Mouse (Mus musculus) kidney, adult 2 months (tissue): ENCODE results near the gene C1qtnf4. TPM values are rescaled to one million over a fixed set of nuclear protein-coding genes. Genes with fewer than 3 reads are reported as not detected.
"Not testable (repeated sequence)": the region's sequence is repeated elsewhere in the genome, so short reads cannot be mapped to it uniquely, and the experiment has no call there.

ENCODE experiments used
- DNase-seq: peaks from one replicate; pipeline ENCODE4 v3.0.0; 2021
- H3K27ac ChIP-seq: fragments of 200-500 bp; 2 replicates; pipeline ENCODE4 v1.5.1; 2012; ENCODE audit warnings: low read depth, low read length, control low read depth, inconsistent platforms; ENCODE audit not compliant: insufficient read depth
- H3K27me3 ChIP-seq: fragments of 200-500 bp; replicated peaks from 2 replicates; pipeline ENCODE4 v1.6.1; 2012; ENCODE audit warnings: mild to moderate bottlenecking, moderate library complexity, low read length, inconsistent platforms; ENCODE audit not compliant: control insufficient read depth, insufficient read depth
- H3K36me3 ChIP-seq: fragments of 200-500 bp; 2 replicates; pipeline ENCODE4 v1.6.1; 2012; ENCODE audit warnings: mild to moderate bottlenecking, moderate library complexity, low read length, inconsistent platforms; ENCODE audit not compliant: control insufficient read depth, insufficient read depth
- H3K4me1 ChIP-seq: fragments of 200-500 bp; 2 replicates; pipeline ENCODE4 v1.6.1; 2011; ENCODE audit warnings: low read length; ENCODE audit not compliant: control insufficient read depth, insufficient read depth
- H3K4me3 ChIP-seq: fragments of 200-500 bp; 2 replicates; pipeline ENCODE4 v1.5.1; 2011; ENCODE audit warnings: mild to moderate bottlenecking, low read depth, low read length, control low read depth; ENCODE audit not compliant: insufficient read depth
- CTCF ChIP-seq: fragments of 200-500 bp; conservative IDR thresholded peaks from 2 replicates; pipeline ENCODE4 v1.5.1; 2011; ENCODE audit warnings: low read depth, mild to moderate bottlenecking, control low read depth, low read length, moderate library complexity, mixed read lengths; ENCODE audit not compliant: insufficient read depth, insufficient read length
- POLR2A ChIP-seq: fragments of 200-500 bp; IDR thresholded peaks from one replicate; pipeline ENCODE4 v1.6.1; 2011; ENCODE audit warnings: low read depth, low read length, control low read depth
- WGBS: fragments of 180-500 bp; shearing (Covaris S2); methylation state at CpG from one replicate; pipeline ENCODE4 v1.1.7; 2018; 5-methylcytosine and 5-hydroxymethylcytosine counted together
- polyA plus RNA-seq: library from polyadenylated mRNA; depleted of rRNA; stranded (reverse); fragments of >200 nt; gene quantifications from 2 replicates; pipeline ENCODE4 v1.2.3, GENCODE M21; 2012

C1qtnf4 gene
- polyA plus RNA-seq, 1 experiment, result 11.1 TPM

GRCm38 (mm10) chr2:90881824-90882223 lies 3.8 kb upstream of the C1qtnf4 start:
- DNase-seq, result no peak
- Histone ChIP-seq H3K27me3 (0 out of 2 replicates have a peak, but pooled peaks cover 1% of the 10 kb centered on the region), H3K36me3 (no peaks in the 10 kb centered on the region), H3K27ac (no peak overlapping the region), H3K4me3 (no peak overlapping the region), H3K4me1 (no peaks in the 10 kb centered on the region)
- TF ChIP-seq POLR2A, result no peak
- WGBS, result 74% methylated on average over 2 of the region's 2 CpGs

- Histone ChIP-seq H3K36me3 (no peaks in the 10 kb centered on the region), H3K27ac (no peak overlapping the region), H3K4me3 (no peak overlapping the region), H3K27me3 (0 out of 2 replicates have a peak, but pooled peaks cover 1% of the 10 kb centered on the region), H3K4me1 (no peaks in the 10 kb centered on the region)
- WGBS, result 54% methylated on average over 6 of the region's 6 CpGs
- TF ChIP-seq CTCF, result no peak
- no peak for TF ChIP-seq POLR2A
- DNase-seq, result no peak
Measured at GRCm38 (mm10) chr2:90886436-90886835, 776 bp downstream of the C1qtnf4 start.

GRCm38 (mm10) chr2:90887627-90888026 lies 2.0 kb downstream of the C1qtnf4 start:
- Histone ChIP-seq H3K4me1 (no peaks in the 10 kb centered on the region), H3K27ac (no peak overlapping the region), H3K36me3 (no peaks in the 10 kb centered on the region), H3K27me3 (0 out of 2 replicates have a peak, but pooled peaks cover 1% of the 10 kb centered on the region), H3K4me3 (no peak overlapping the region)
- 80% methylated on average over 5 of the region's 5 CpGs for WGBS
- no peak for DNase-seq
- TF ChIP-seq POLR2A (no peak), CTCF (no peak)

- H3K4me1 ChIP-seq, result no peaks in the 10 kb centered on the region
- H3K27me3 ChIP-seq, result 0 out of 2 replicates have a peak, but pooled peaks cover 1% of the 10 kb centered on the region
- peak; percentile 58 for DNase-seq
- H3K36me3 ChIP-seq, result no peaks in the 10 kb centered on the region
- 2% methylated on average over 131 of the region's 133 CpGs for WGBS
- no peak overlapping the region for H3K27ac ChIP-seq
- TF ChIP-seq POLR2A, result no peak
- TF ChIP-seq CTCF, result 0 out of 2 replicates have a peak, but pooled peaks have one; percentile 8
- H3K4me3 ChIP-seq, result peak overlapping the region; percentile 52
Measured at GRCm38 (mm10) chr2:90889550-90890548, 4.2 kb downstream of the C1qtnf4 start.

GRCm38 (mm10) chr2:90893673-90894298 lies 8.1 kb downstream of the C1qtnf4 start:
- Histone ChIP-seq H3K36me3 (peaks cover 4% of the 10 kb centered on the region), H3K4me3 (no peak overlapping the region), H3K4me1 (no peaks in the 10 kb centered on the region), H3K27me3 (no peaks in the 10 kb centered on the region), H3K27ac (no peak overlapping the region)
- no peak for DNase-seq
- 88% methylated on average over 6 of the region's 6 CpGs for WGBS
- TF ChIP-seq POLR2A, result no peak
- no peak for TF ChIP-seq CTCF

- not testable (repeated sequence) for H3K27me3 ChIP-seq, H3K27ac ChIP-seq, H3K4me3 ChIP-seq, DNase-seq, H3K4me1 ChIP-seq, H3K36me3 ChIP-seq
- 86% methylated on average over 3 of the region's 3 CpGs for WGBS
Measured at GRCm38 (mm10) chr2:90894299-90894677, 8.6 kb downstream of the C1qtnf4 start.

GRCm38 (mm10) chr2:90903398-90903797 lies 17.7 kb downstream of the C1qtnf4 start:
- Histone ChIP-seq H3K27me3 (no peaks in the 10 kb centered on the region), H3K4me3 (peak overlapping the region; percentile 94; the same call in 1 of the 2 replicates), H3K27ac (no peak overlapping the region), H3K4me1 (peaks cover 11% of the 10 kb centered on the region; the same call in 1 of the 2 replicates), H3K36me3 (peaks cover 6% of the 10 kb centered on the region)
- TF ChIP-seq CTCF, result no peak
- no peak for TF ChIP-seq POLR2A
- no peak for DNase-seq
- 73% methylated on average over 2 of the region's 2 CpGs for whole genome bisulfite sequencing
